Mouse (Mus musculus): ENCODE data around the gene Gm10840.
"Not testable (repeated sequence)": the region's sequence is repeated elsewhere in the genome, so short reads cannot be mapped to it uniquely, and the experiment has no call there.

Gm10840 gene

DNA sequence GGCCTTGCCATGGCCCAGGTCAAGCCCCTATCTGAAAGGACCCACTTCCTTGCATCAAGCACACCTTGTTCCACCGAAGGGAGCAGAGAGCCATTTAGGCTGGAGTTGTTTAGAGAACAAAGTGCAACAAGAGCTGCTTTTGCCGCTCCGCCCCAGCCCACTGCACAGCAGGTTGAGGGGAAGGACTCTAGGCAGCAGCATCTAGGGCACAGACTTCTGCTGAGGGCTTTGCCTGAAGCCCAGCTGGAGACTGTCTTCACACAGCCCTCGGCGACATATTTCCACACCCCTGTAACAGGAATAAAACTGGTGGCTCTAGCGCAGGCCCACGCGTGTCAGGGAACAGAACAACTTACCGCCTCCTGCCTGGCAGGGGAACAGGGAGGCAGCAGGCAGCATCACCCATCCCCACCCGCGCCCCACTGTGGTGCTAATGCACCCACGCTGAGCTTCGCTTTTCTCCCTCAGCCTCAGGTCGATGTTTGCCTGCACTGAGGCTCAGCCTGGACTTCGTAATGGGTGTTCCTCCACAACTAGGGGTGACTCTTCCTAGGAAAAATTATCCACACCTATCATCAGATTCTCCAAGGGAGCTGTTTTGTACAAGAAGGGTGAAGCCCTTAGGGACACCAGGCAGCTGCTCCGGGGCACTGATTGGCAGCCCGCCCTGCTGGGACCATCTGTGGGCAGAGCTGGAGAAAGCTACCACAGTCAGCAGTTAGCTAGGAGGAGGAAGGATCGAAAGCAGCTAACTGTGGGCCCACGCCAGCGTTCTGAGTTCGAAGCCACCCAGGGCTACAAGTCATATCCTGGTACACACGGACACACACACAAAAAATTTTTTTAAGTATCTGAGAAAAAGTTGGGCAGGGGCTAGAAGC is at the start of gene Gm10840, which contains the start of gene Limd2:
TSS of gene Gm10840 (plus strand) at position 10 of the 881 bp plus-strand sequence.
TSS of gene Limd2 (minus strand) at position 20 of the 881 bp plus-strand sequence.
- DNase-seq (ENCODE audit: extremely low read depth, low read depth, low spot score): no peak

DNA sequence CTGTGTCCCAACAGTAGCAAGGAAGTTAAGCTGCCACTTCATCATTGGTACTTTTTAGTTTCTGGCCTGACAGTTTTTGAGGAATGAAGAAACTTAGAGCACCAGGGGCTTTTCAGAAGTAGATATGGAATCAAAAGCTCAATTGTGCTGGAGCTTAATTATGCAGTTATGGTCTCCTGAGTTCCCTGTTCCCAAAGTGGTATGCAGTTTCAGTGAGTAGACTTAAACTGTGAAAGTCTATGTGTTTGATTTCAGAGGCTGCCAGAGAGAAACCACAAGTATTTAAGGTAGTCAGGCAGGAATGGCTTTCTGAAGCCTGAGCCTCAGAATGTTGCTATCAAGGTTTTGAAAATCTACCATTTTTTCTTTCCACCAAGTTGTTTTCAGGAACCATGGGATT is 49.0 kb upstream of the Gm10840 start:
- no peak for DNase-seq (ENCODE audit: extremely low read depth, low read depth, low spot score)

DNA sequence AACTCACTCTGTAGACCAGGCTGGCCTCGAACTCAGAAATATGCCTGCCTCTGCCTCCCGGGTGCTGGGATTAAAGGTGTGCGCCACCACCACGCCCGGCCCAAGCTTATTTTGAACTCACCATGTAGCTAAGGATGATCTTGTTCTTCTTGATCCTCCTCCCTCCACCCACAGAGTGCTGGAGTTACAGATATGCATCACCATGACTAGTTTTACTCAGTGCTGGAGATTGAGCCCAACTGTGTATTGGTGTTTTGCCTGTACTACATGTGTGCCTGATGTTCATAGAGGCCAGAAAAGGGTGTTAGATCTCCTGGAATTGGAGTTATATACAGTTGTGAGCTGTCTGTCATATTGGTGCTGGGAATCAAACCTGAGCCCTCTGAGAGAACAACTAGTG is 38.4 kb upstream of the Gm10840 start:
- no peak for DNase-seq (ENCODE audit: extremely low read depth, low read depth, low spot score)

DNA sequence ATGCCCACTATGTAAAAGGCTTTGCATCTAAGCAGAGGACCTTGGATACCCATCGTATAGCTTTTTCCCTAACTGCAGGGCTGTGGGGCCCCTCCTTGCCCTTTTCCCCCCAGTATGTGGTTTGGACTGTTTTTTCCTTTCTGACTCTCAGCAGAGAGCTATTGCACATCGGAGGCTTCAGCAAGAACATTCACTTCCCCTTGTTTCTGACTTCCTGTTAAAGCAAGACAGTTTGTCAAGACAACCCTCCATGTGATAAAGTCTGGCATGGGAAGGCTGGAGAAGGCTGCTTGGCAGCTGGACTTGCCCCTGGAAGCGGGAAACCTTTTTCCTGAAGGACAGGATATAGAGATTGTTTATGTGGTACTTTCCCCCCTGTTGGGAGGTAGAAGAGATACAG is 37.9 kb upstream of the Gm10840 start:
- DNase-seq (ENCODE audit: extremely low read depth, low read depth, low spot score): no peak

DNA sequence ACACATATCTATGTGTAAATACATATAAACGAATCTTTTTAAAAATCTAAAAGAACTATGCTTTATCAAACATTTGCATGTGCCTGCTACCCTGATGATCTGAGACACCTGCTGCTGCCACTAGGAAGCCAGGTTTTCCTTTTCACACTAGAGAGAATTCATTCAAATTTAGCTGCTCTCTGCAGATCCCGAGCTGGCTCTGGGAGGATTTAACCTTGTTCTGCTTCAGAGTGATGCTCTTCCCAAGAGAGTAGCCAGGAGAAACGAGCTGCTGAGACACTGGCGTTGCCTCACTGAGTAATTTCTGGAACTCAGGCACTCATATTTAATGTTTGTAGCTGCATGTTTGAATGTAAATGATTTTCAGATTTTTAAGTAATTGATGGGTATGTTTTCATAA is 35.9 kb upstream of the Gm10840 start:
- no peak for DNase-seq (ENCODE audit: extremely low read depth, low read depth, low spot score)

DNA sequence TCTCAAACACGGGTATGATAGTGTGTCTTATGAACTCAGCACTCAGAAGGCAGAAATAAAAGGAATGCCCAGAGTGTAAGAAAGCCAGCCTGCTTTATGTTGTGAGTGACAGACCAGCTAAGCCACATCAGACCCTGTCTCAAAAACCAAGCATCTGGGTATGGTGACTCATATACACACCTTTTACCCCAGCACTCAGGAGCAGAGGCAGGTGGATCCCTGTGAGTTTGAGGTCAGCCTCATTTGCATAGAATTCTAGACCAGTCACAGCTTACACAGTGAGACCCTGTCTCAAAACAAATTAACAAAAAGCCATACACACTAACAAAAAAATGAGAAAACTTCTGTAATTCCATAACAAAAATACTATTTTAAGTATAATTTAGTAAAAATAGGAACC is 34.8 kb upstream of the Gm10840 start:
- no peak for DNase-seq (ENCODE audit: extremely low read depth, low read depth, low spot score)

DNA sequence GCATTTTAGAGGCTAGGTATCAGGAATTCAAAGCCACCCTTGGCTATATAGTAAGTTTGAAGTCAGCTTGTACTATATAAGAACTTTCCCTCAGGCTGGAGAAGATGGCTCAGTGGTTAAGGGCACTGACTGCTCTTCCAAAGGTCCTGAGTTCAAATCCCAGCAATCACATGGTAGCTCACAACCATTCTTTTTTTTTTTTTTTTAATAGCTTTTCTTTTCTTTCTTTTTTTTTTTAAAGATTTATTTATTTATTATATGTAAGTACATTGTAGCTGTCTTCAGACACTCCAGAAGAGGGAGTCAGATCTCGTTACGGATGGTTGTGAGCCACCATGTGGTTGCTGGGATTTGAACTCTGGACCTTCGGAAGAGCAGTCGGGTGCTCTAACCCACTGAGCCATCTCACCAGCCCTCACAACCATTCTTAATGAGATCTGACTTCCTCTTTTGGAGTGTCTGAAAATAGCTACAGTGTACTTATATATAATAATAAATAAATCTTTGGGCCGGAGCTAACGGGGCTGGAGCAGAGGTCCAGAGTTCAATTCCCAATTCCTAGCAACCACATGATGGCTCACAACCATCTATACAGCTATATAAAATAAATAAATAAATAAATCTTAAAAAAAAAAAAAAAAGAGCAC is 33.8 kb upstream of the Gm10840 start:
- DNase-seq (ENCODE audit: extremely low read depth, low read depth, low spot score): not testable (repeated sequence)

DNA sequence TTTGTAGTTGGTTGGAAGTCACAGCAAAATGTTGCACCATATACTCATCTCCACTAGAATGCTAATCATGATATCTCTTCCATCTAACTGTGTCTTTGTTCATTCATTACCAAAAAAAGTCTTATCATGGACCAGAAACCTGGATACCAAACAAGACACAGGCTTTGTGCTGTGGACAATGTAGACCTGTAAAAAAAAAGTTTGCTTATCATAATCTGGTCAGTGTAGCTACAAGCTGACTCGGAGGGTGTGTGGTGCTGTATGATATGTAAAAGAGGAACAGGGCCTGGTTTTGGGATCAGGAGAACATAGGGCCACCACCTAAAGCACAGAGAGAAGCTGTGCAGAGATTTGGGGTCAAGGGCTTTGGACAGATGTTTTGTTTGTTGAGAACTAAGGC is 31.2 kb upstream of the Gm10840 start:
- DNase-seq (ENCODE audit: extremely low read depth, low read depth, low spot score): no peak

DNA sequence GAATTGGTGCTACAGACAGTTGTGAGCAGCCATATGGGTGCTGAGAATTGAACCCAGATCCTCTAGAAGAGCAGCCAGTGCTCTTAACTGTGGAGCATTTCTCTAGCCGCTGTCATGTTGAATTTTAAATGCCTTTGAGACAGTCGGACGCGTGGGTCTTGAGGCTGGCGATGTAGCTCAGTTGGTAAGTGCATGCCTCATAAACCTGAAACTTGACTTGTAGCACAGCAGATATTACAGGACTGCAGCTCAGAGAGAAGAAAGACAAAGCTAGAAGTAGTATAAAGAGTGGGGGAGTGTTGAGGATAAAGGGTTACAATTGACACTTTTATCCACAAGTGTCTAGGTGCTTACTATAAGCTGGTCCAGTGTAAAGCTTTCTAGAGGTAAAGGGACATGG is 28.1 kb upstream of the Gm10840 start:
- DNase-seq (ENCODE audit: extremely low read depth, low read depth, low spot score): no peak

DNA sequence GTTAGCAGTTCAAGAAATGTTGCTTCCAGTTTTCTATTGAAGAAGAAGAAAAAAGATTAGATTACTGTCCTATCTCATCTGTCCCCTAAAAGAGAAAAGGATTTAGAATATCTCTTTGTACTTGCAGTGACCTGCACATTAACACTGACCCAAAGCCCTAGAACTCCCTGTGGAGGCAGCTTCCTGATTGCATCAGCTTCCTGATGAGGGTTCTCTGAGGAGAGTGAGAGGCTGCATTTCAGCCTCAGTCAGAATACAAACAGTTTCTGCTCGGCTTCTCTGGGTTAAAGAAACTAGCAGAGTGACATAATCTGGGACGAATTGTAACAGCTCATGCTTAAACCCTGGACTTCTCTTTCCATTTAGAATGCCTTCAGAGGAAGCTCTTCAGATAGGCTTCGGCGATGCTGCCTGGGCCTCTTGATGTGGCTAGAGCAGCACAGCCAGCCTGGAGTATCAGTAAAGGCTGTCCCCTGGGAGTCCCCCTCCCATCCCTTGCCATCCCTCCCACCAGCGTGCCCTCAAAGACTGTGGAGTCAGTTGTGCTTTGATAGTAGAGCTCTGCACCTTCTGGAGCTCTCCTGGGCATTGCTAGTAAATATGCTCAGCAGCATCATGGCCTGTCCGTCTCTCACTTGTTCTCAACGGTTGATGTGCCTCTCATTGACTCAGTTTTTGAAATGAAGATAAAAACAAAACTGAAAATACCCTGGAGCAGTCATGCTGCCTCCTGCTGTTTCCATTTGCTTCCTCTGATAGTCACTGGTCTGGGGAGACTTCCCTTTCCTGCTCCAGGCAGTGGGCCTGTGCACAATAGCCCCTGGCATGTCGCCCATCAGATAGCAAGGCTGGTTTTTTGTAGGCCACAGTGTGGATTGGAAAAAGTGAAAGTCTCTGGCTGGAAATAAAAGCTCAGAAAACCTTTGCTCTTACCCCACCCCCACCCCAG is 25.8 kb upstream of the Gm10840 start:
- DNase-seq (ENCODE audit: extremely low read depth, low read depth, low spot score): no peak

DNA sequence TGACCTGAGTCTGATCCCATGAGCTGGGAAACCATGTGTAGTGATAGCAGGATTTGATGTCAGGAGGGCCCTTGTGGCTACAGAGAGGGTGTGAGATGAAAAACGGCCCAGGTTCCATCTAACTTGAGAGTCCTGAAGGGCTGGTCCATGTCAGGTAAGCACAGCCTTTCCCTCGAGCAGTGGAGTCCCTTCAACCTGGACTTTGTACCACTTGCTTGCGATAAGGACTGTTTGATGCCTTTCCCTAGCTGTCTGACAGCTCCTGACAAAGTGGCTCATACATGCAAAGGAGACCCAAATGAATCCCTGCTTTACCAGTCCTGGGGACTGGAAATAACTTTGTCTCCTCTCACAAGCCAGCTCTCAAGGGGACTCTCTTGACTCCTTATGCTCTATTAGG is 9.4 kb upstream of the Gm10840 start:
- no peak for DNase-seq (ENCODE audit: extremely low read depth, low read depth, low spot score)

DNA sequence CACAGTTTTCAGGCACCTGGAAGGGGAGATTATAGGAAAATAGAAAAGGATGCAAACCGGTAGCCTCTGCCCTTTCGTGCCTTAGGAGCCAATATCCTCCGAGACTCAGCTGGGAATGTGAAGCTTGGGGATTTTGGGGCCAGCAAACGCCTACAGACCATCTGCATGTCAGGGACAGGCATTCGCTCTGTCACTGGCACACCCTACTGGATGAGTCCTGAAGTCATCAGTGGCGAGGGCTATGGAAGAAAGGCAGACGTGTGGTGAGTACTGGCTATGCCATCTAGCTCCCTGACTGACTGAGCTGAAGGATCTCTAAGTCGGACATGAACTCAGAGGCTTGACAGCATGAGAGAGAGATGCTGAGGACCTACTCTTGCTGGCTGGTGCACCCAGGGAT is 8.5 kb upstream of the Gm10840 start:
- DNase-seq (ENCODE audit: extremely low read depth, low read depth, low spot score): no peak

DNA sequence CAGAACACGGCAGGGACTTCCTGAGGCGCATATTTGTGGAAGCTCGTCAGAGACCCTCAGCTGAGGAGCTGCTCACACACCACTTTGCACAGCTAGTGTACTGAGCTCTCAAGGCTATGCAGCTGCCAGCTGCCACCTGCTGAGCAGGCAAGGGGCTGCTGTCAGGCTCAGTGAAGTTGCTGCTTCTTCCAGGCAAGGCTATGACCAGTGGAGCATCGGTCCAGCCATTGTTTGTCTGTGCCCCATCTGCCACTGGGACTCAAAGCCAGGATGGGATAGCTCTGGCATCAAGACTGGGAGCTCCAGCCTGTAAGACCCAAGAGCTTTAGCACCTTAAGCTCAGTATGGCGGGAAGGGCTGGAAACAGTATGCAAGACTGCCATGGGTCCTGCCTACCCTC is 6.6 kb upstream of the Gm10840 start:
- DNase-seq (ENCODE audit: extremely low read depth, low read depth, low spot score): no peak

DNA sequence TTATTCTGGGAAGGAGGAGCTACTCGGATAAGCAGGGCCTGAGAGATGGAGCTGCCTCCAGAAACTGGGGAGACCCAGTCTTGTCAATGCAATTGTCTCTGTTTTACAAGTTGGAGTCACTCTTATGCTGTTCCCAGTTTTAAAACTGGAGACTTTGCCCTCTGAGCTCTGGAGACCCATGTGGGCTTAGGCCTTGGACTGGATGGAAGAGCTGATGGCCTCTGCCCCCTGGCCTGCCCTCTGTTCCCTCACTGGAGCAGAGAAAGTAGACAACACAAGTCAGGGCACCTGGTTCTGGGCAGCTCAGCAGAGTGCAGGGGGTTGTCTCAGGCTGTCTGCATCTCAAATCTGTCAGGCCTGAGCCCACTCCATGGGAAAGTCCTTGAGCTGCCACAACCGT is 5.9 kb upstream of the Gm10840 start:
- no peak for DNase-seq (ENCODE audit: extremely low read depth, low read depth, low spot score)

DNA sequence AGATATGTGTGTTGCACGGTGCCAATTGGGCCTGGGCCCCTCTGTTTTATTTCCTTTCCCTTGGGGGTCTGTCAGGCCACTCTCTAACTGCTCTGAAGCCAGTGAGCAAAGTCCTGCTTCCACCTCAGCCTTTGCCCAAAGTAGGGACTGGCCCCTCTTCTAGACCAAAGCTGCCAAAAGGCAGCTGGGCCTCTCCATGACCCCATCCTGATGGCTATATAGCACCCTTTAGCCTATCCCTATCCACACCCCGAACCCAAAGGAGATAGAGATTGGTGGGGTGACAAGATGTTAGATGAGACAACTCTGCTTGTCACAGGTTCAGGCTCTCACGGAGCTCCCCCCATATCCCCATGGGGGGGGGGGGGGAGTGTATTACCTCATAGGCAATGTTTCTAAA is 4.9 kb upstream of the Gm10840 start:
- no peak for DNase-seq (ENCODE audit: extremely low read depth, low read depth, low spot score)

DNA sequence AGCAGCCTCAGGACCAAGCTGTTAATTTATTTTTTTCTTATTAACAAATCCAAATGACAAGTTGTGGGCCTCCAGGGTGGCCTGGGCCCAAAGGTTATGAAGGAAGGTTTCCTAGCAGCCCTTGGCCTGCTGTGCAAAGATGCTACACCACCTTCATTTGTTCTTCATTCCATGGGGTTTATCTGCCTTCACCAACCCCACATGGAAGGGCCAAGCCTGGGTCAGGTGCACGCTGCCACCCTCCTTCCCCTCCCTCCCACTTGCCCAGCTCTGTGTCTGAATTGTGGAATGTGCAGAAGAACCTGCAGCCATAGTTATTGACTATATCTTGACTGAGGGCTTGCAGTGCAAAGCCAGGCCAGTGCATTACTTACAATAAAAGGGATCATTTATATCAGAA is 4.4 kb upstream of the Gm10840 start:
- no peak for DNase-seq (ENCODE audit: extremely low read depth, low read depth, low spot score)

DNA sequence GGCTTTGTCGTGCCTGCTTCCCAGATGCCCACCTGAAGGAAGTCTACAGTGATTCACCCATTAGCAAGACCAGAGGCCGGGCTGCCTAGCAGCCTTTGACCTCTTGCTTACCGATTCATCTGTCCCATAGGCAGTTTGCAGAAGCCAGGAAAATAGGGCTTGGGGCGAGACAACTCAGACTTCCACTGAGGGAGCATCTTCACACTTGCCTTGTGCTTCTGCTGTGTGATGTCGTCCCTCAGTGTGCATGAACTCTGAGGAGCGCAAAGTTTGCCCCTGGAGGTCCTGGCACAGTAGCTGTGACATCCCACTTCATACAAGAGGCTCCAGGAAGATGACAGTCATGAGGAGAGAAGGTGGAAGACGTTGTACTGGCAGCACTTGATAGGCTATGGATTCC is 3.5 kb upstream of the Gm10840 start:
- no peak for DNase-seq (ENCODE audit: extremely low read depth, low read depth, low spot score)

DNA sequence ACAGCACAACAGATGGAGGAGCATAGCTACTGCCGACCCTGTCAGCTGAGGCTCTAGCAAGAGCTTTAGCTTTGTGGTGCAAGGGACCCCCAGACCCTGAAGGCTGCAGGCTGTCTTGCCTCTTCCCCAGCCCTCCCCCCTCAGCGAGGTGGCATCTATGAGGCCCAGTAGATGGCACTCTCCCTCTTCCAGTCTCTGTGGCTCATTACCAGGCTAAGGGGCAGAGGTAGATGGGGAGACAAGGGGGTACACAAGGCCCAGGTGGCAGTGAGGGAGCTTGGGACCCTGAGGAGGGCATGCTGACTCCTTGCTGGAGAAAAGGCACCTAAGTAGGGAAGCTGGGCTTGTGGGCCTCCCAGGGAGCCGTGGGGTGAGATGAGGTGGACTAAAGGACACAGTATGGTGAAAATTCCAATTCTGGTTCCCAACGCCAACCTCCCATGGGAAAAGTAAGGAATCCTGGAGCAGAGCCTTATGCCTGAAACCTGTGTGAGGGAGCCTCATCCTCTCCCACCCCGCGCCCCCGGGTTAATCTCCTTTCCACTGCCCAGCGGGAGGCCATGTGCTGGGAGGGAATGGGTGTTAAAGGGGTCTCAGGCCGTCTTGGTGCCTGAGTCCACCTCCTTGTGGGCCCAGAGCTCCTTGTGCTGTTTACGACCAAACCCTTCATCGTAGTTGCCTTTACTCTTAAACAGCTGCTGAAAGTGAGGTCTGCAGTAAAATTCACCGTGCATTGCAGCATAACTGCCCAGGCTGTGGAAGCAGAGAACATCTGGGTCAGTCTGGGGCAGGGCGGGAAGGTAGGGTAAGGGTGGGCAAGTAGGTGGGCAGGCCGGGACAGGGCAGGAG is 2.3 kb upstream of the Gm10840 start:
- DNase-seq (ENCODE audit: extremely low read depth, low read depth, low spot score): no peak

DNA sequence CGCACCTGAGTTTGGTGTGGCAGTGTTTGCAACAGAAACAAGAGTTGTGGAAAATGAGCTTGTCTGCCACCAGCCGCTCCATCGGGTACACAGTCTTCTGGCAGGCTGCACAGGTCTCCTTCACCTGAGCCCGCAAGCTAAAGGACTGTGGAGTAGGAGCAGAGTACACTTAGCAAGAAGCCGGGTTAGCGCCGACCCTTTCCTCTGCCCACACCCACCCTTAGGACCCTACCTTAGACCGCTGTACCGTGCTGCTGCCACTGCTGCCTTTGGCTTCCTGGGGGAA is 1.8 kb upstream of the Gm10840 start:
- DNase-seq (ENCODE audit: extremely low read depth, low read depth, low spot score): no peak

DNA sequence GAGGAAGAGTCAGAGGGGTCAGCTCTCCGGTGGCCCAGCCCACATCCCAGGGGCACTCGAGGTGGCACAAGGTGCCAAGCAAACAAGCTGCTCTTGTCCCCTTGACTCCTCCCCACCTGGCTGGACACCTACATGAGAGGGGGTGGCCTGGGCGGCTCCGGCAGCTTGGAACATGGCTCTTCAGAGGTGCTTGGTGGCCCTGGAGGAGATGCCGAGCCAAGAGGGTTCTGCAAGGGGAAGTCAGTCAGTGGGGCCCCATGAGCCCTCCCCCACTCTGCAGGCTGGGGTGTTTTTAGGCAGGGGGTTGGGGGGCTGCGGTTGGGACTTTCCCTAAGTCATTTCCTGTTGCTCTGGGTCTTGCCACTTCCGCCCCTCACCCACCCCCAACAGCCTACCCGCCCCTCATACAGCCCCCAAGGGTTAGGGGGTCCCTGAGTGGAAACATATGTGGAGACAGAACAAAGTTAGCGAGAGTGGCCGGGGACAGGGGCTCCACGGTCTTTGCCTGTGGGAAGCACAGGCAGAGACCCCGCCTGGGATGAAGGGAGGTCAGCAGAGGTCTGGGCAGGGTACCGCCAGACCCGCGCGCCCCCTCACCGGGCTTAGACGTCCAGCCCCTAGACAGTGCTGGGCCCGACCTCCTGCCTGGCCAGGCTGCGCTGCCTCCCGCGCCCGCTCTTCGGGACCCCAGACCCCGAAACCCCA is 1.3 kb upstream of the Gm10840 start:
- no peak for DNase-seq (ENCODE audit: extremely low read depth, low read depth, low spot score)

All from fat pad, adult 2 months (tissue).